Mouse (Mus musculus): Measurements from ENCODE around the gene Chd9.

DNA sequence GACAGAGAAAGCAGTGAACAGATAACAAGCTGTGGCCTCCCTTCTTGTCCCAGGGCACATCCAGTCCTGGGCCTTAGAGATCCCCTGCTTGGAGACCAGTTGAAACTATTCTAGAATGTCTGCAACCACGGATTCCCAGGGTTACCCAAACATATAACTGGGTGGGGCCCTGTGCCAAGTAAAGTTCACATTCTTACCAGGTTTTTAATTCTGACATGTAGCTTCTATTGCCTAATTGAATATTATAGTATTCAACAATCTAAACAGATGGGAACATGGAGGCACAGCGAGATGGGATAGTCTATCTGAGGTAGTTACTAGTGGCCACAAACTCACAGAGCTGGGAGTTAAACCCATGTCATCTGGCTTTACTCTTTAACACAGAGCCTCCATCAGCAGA lies 10.9 kb upstream of the Chd9 start, which contains the start of gene Gm19935:
- TF ChIP-seq POLR2A (IDR thresholded peaks at IDR 0.05; ENCODE audit: low read depth, low read length): no peak
- no peak for TF ChIP-seq CTCF (IDR thresholded peaks at IDR 0.05; ENCODE audit: extremely low read depth, insufficient read length, insufficient replicate concordance, low read depth, low read length)

Measured in small intestine, adult 2 months (tissue).